Mouse (Mus musculus): ENCODE data around the gene Smpdl3a.

Smpdl3a gene

GRCm38 (mm10) chr10:57794018-57794417, at the start of gene Smpdl3a:
Gene Smpdl3a, plus strand, starts transcription at chr10:57794335.
- DNase-seq (ENCODE audit: low read depth, low spot score): no peak

DNA sequence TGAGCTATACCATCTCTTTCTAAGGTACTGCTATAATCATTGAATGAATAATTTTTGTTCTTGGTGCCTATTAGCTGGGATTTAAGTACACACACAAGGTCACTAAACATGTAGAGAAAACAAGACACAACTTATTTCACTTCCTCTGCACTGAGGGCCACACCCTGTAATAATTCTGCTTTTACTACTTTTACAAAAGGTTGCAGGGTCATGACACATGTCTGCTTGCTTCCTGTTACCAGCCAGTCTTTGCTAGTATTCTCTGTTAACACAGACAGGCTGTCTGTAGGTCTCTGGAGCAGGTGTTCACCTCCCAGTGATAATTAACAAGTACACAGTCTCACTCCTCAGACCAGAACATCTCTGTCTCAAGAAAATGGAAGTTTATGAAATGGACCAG, 48.7 kb upstream of the Smpdl3a start:
- no peak for DNase-seq (ENCODE audit: low read depth, low spot score)

GRCm38 (mm10) chr10:57747127-57747526, 47.0 kb upstream of the Smpdl3a start:
- no peak for DNase-seq (ENCODE audit: low read depth, low spot score)

- no peak for DNase-seq (ENCODE audit: low read depth, low spot score)
Measured at GRCm38 (mm10) chr10:57753343-57753742, 40.8 kb upstream of the Smpdl3a start.

GRCm38 (mm10) chr10:57755201-57755736, 38.9 kb upstream of the Smpdl3a start:
- no peak for DNase-seq (ENCODE audit: low read depth, low spot score)

DNA sequence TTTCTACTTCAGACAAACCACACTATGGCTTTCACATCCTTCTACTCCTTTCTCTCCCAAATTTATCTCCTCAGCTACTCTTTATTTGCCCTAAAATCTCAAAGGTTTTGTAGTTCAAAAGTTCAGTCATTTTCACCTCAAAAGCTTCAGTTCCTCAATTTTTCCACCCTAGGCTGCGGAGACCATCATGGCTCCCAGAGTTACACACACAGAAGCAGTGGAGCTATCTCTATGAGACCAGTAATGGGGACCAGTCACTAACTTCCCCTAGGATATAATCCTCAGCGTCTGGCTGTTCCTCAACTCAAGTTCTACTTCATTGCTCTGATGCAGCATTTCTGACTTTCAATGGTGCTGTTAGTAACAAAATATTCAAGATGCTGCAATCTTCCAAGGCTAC, 35.1 kb upstream of the Smpdl3a start:
- DNase-seq (ENCODE audit: low read depth, low spot score): no peak

DNA sequence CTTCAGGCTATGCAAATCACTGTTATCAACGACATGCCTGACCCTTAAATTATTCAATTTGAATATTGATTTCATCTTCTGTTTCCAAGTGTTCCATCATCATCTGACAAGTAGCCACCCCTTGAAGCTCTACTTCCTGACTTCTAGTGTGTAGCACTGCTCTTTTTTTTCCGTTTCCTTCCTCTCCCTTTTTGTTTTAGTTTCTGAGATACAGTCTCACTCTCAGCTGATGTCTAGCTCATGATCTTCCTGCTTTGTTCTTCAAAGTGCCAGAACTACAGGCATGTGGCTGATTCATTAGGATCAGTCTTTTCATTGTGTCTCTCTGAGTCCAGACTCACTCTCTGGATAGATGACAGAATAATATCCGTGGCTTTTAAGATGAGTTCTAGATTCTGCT, 33.4 kb upstream of the Smpdl3a start:
- DNase-seq (ENCODE audit: low read depth, low spot score): no peak

DNA sequence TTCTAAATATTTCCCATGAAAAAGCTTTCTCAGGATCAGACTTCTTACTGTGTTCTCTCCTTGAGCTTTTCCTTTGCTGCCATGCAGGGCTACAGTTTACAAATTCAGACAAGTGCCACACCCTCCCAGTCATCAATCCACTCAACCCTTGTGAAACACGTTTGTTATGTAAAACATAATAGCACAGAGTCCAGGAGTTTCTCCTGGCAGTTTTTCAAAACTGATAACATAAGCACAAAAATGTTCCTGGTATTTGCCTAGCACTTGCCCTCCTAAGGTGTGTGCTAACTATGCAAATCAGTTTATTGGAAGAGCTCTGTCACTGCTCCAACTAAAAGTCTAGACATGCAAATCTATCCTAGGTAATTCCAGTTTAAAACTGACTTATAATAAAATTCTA, 31.1 kb upstream of the Smpdl3a start:
- DNase-seq (ENCODE audit: low read depth, low spot score): no peak

DNA sequence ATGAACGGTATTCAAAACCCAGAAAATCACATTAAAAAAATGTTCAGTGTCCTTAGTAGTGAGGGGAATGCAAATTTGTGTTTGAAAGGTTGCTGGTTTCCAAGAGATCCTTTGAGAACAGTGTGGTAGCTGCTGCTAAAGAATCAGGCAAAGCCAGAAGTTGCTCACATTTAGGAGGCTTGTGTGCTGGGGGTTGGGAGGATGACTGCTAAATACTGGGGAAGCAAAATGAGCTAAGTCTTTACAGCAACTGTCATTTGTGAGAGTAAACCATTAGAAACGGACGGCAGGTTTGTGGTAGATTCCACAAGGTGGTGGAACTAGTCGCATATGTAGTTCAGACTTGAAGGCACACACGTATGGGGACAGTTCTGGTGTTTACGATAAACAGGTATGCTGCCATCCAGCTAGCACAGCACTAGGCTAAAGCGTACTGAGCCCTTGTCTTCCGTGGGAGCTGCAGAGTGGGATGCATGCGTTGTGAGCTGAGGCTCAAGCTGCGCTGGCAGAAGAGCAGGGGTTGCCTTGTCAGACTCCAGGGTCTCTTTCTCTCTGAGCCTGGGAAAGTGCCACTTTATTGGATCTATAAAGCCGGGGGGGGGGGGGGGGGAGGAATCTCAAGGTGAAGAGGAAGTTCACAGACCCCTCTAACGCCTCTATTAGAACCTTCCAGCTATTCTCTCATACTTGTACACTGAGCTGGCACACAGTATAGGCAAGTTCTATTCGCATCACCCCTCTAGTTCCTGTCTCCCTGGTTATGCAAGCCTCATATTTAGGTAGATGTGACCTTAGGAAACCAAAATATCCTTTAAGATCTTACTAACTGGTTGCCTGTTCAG, 10.6 kb upstream of the Smpdl3a start:
- no peak for DNase-seq (ENCODE audit: low read depth, low spot score)

DNA sequence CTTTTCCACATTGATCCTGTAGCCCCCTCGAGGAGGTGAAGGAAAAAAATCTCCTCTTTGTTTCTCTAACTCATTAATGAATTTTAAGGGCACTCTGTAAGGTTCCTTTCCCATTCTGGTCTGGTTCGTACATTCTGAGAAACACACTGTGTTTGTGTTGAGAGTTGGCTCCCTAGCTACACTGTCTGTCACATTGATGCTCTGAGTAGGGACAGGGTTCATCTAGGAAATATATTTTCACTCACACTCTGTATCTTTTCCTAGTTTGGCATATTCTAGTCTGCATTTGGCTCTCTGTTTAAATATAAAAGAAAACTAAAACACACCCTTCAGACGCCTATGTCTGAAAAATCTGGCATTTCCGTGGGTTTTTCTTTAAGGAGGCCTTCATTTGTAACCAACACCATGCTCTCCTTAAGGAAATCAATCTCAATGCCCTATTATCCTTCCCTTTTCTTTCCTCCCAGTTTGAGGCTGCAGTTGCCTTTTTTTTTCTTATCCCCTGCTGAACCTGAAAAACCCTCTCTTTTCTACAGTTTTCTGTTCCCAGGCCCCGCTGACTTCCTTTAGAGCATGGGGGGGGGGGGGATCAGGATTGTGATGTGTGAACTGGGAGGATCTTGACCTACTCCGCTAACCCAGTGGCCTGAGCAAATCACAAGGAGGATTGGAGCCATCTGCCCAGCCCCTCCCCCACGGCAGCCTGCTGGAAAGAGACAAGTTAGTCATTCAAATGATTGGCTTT, 9.8 kb upstream of the Smpdl3a start:
- peak; percentile 39 for DNase-seq (ENCODE audit: low read depth, low spot score)

DNA sequence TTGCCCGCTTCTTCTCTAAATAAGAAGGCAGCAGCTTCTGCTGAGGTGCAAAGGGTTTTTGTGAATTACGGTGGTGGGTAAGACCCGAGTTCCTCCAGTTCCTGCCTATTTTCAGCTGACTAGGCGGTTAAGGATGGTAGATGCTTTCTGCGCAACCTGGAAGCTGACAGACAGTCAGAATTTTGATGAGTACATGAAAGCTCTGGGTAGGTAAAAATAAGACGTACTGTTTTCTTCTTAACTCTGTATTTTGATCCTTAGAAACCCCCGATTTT, 9.3 kb upstream of the Smpdl3a start, which contains the start of gene Fabp7:
Fabp7 (plus strand) TSS at position 6 of the 275 bp plus-strand sequence.
- no peak for DNase-seq (ENCODE audit: low read depth, low spot score)

GRCm38 (mm10) chr10:57785552-57785951, 8.6 kb upstream of the Smpdl3a start:
- no peak for DNase-seq (ENCODE audit: low read depth, low spot score)

DNA sequence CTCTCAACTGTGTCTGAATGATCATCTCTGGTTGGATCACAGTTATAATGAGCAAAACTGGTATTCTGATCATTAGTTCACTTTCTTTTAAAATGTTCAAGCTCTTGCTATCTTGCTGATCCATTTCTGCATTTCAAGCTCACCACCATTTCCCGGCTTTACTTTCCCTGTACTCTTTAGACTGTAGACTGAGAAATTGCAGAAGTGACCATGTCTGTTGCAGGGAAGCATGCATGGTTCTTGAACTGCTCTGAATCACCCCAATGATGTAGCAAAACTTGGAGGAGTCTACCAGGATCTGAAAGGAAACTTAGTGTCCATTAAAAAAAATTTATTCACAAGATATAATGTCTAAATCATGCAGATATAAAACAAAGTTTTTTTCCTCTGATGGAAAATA, 1.2 kb upstream of the Smpdl3a start:
- no peak for DNase-seq (ENCODE audit: low read depth, low spot score)

DNA sequence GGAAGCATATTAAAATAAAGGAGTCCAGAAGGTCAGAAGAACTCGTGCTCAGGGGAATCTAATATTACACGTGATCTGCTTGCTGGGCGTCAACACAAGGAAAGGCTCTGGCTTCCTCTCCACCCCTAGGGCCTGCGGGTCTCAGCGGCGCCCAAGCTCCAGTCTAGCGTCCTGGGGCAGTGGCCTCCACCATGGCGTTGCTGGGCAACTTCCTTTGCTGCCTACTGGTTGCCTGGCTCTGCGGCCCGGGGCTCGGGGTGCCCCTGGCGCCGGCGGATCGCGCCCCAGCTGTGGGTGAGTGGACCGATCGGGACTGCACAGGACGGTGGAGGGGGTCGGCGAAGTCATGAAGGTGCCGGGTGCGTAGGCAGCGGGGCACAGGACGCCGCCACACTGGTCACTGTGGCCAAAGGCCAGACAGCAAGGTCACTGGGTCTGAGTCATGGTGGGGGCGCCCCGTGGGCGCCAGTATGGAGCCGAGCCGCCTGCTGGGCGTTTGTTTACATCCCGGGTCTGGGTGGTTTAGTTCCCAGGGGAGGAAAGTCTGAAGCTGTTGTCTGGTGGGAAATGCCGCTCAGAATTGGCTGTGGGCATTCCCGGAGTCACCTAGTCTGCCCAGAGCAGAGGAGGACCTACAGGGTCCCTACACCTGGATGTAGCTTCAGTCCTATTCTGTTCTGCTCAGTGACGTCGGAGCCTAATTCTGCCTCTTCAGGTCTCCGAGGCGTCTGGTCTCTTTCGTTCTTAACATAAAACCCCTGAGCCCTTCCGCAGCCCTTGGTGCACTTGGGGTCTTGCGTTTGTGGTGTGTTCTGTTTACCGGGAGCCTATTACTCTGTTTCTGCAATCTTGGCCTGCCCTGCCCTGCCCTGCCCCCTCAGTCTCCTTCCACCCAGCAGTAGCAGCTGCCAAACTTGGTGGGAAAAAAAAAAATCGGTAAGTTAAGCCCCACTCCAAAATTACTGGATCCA, 641 bp downstream of the Smpdl3a start:
- no peak for DNase-seq (ENCODE audit: low read depth, low spot score)

GRCm38 (mm10) chr10:57795542-57795941, 1.4 kb downstream of the Smpdl3a start:
- DNase-seq (ENCODE audit: low read depth, low spot score): no peak

- DNase-seq (ENCODE audit: low read depth, low spot score): no peak
Measured at GRCm38 (mm10) chr10:57796057-57796456, 1.9 kb downstream of the Smpdl3a start.

DNA sequence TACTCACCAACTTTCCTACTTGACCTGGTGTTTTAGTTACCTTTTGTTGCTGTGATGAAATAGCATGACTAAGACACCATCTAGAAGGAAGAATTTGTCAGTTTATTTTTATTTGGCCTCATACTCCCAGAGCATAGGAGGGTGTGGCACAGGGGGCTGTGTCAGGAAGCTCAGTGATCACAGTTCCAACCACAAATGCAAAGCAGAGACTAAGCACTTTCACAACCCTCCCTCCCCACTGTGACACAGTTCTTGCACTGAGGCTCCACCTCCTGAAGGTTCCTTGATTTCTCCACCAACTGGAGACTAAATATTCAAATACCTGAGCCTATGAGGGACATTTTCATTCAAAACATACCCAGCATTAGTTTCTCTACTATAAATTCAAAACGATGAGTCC, 5.4 kb downstream of the Smpdl3a start:
- no peak for DNase-seq (ENCODE audit: low read depth, low spot score)

DNA sequence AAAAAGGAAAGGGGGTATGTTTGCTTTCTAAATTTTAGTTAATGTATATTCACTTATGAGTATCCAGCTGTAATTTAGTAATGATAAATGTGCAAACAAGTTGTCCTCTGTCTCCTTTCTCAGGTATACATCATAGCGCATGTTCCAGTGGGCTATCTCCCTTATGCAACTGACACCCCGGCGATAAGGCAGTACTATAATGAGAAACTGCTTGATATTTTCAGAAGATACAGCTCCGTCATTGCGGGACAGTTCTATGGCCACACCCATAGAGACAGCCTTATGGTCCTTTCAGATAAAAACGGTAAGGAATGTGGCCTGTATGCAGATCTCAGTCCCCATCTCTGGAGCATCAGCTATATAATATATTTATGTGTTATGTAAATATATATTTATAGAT, 13.6 kb downstream of the Smpdl3a start:
- DNase-seq (ENCODE audit: low read depth, low spot score): no peak

- DNase-seq (ENCODE audit: low read depth, low spot score): no peak
Measured at GRCm38 (mm10) chr10:57812161-57812856, 18.2 kb downstream of the Smpdl3a start.

- no peak for DNase-seq (ENCODE audit: low read depth, low spot score)
Measured at GRCm38 (mm10) chr10:57814295-57814694, 20.2 kb downstream of the Smpdl3a start.

DNA sequence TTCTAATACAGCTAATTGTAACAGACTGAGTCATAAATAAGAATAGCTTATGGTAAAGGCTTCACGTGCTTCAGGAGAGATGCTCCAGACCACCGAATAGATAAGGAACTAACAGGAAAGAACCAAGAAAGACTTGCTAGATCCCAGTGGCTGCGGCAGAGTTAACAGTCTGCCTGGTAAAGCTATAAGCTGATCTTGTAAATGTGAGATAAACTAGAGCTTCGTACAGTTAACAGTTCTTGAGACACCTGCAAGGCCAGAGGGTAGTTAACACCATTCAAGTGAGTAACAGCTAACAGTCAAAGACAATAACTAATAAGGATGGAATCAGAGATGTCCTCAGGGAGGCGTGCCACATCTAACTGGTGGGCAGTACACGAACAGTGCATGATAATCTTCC, 21.7 kb downstream of the Smpdl3a start:
- no peak for DNase-seq (ENCODE audit: low read depth, low spot score)
